Mouse (Mus musculus): ENCODE measurements around the gene Zfp688. TPM values are rescaled to one million over a fixed set of nuclear protein-coding genes. Genes with fewer than 3 reads are reported as not detected.

The Zfp688 gene
- polyA plus RNA-seq (2014; fragmentation: Illumina TruSeq; extraction: RNeasy Lipid Tissue Mini Kit (QIAGEN cat#74804)): 0.86 TPM

DNA sequence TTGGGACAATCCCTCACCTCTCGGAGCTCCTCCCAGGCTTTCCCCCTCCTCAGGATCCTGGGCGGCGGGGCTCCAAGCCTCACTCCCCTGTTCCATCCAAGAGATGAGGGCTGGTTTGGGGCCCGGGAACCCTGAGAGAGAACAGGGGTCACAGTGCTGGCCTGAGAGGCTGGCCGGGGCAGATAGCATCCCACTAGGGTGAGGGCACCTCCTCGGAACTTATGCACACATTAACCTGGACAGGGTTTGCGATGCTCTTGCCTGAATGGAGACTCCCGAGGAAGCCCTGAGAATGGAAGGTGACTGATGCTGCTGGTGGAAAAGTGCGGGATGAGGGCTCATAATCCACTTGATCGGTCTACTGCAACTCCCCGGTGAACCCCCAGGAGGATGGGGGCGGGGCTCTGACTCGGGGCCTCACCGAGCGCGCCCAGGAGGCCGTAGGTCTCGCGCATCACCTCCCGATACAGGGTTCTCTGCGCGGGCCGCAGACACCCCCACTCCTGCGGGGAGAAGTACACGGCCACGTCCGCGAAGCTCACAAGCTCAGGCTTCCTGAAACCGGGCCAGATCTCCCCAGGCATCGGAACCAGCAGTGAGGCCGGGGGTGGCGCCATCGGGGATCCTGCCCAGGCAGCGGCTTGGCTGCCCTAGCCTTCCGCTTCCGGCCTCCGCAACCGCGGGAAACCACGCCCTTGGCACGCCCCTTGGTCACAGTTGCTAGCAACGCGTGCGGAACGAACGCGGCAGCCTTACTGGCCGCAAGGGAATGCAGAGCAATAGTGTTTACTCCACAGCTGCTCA is at the start of gene Zfp688:
Gene Zfp688 (minus strand): TSS at position 681 of the 804 bp plus-strand sequence.

DNA sequence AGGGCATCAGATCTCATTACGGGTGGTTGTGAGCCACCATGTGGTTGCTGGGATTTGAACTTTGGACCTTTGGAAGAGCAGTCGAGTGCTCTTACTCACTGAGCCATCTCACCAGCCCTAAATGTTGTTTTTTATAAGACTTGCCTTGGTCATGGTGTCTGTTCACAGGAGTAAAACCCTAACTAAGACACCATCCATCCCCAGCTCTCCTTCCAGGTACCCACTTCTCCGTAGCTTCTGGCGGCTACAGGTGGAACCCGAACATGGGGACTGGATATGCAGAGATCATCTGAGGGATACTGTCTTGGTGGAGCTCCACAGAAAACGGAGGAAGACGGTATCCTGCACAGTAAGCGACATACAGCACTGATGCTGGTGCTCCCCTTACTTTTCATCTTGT is 37.4 kb upstream of the Zfp688 start, which contains the start of gene Prr14:
Gene Prr14 (plus strand): TSS at position 301 of the 400 bp plus-strand sequence.

DNA sequence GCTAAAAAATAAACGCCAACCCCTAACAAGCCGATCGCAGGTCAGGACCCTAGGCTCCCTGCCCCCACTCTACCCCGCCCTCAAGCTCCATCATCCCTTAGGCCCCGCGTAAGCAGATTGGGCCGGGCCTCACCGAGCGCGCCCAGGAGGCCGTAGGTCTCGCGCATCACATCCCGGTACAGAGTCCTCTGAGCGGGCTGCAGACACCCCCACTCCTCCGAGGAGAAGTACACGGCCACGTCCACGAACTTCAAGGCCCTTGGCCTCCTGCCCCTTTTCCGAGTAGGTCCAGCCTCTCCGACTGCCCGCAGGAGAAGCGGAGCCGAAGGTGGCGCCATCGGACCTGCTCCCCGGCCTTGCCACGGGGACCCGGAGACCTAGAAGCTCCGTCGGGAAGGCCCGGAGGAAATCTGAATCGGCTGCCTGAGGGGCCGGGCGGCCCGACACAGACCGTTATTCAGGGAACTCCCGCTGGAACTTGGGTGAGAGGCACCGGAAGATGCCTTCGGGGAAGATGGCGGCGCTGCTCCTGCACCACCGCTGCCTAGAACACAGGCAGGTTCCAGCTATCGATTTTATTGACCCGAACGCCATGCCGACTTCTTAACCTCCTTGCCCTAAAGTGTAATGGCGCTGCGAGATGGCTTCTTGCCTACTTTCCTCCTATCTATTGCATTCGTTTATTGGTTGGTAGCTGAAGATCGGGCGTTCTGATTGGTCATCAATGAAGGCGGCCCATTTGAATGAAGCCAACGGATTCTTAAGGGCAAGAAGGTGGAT is 26.8 kb upstream of the Zfp688 start, which contains the start of gene Zfp689:
Gene Zfp689 (minus strand): TSS at position 638 of the 780 bp plus-strand sequence.

DNA sequence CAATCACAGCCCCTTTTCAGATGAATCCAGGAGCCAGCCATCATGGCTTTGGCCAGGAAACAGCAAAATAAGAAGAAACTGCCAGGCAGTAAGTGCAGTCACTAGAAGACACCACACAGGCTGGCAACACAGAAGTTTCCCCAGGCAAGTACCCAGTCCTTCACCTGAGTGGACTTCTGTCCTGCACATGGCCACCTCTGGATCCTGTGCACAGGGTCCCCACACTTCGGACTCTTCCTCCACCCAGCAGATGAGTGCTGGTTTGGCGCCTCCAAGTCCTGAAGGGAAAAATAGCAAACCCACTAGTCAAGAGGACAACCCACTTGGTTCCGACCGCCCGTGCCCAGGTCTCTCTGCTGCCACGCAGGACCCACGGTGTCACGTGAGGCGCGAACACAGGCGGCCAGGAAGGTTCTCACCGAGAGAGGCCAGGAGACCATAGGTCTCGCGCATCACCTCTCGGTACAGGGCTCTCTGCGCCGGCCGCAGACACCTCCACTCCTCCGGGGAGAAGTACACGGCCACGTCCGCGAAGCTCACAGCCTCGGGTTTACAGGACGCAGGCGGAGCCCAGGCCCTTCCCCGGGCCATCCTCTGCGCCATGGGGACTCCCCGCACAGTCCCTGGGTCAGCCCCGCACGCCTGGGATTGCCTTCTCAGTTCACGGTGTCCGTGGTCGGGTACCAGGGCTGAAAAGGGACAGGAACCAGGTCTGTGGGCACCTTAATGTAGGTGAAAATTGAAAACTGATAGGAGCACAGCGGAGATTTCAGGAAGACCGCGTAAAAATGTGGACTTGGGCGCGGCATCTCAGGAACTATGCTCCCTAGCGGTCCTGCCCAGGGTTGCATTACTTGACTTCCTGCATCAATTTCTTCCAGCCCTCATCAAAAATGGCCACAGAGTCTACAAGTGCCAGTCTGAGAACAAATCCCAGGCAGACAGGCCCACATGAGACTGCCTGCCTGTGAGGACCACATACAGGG is 15.6 kb downstream of the Zfp688 start, which contains the start of gene Zfp764:
Gene Zfp764 (minus strand): TSS at position 821 of the 986 bp plus-strand sequence.

DNA sequence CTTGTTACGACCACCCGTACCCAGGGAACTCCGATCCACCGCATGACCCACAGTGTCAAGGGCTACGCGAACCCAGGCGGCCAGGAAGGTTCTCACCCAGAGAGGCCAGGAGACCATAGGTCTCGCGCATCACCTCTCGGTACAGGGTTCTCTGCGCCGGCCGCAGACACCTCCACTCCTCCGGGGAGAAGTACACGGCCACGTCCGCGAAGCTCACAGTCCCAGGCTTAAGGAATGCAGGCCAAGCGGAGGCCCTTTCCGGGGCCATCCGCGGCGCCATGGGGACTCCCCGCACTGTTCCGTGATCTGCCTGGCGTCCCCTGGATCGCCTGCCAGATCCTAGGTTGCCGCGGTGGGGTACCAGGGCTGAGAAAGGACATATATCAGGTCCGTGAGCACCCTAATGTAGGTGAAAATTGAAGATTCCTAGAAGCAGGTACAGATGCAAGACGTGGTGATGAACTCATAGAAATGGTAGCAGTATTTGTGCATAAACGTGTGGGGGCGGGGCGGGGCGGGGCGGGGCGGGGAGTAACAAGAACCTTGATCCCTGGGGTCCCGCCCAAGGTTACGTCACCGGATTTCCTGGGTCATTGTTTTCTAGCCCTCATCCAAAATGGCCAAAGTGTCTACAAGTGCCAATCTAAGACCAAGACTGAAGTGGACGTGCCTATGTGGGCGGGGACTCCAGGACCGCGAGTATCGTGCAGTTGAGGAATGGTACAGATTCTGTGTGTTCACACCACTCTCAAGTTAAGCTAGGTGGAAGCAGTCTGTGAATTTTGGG is 28.5 kb downstream of the Zfp688 start, which contains the start of gene E430018J23Rik:
Gene E430018J23Rik (minus strand): TSS at position 473 of the 787 bp plus-strand sequence.

DNA sequence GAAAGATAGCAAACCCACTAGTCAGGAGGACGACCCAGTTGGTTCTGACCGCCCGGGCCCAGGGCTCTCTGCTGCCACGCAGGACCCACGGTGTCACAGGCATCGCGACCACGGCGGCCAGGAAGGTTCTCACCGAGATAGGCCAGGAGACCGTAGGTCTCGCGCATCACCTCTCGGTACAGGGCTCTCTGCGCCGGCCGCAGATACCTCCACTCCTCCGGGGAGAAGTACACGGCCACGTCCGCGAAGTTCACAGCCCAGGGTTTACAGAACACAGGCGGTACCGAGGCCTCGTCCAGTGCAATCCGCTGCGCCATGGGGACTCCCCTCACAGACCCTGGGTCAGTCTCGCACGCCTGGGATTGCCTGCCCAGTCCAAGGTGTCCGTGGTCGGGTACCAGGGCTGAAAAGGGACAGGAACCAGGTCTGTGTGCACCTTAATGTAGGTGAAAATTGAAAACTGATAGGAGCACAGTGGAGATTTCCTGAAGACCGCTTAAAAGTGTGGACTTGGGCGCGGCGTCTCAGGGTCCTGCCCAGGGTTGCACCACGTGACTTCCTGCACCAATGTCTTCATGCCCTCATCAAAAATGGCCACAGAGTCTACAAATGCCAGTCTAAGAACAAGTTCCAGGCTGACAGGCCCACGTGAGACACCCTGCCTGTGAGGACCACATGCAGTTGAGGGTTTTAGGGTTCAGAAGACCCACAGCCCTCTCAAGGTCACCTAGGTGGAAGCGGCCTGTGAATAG is 35.1 kb downstream of the Zfp688 start, which contains the start of gene 9130019O22Rik:
Gene 9130019O22Rik (minus strand): TSS at position 526 of the 752 bp plus-strand sequence.

DNA sequence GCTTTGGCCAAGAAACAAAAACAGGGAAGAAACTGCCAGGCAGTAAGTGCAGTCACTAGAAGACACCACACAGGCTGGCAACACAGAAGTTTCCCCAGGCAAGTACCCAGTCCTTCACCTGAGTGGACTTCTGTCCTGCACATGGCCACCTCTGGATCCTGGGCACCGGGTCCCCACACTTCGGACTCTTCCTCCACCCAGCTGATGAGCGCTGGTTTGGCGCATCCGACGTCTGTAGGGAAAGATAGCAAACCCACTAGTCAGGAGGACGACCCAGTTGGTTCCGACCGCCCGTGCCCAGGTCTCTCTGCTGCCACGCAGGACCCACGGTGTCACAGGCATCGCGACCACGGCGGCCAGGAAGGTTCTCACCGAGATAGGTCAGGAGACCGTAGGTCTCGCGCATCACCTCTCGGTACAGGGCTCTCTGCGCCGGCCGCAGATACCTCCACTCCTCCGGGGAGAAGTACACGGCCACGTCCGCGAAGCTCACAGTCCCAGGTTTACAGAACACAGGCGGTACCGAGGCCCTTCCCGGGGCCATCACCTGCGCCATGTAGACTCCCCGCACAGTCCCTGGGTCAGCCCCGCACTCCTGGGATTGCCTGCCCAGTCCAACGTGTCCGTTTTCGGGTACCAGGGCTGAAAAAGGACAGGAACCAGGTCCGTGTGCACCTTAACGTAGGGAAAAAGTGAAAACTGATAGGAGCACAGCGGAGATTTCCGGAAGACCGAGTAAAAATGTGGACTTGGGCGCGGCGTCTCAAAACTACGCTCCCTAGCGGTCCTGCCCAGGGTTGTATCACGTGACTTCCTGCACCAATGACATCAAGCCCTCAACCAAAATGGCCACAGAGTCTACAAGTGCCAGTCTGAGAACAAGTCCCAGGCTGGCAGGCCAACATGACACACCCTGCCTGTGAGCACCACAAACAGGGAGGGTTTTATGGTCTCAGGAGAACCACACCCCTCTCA is 46.3 kb downstream of the Zfp688 start, which contains the start of gene Zfp747:
Gene Zfp747 (minus strand): TSS at position 780 of the 975 bp plus-strand sequence.

Other genes starting within 250 kb of the Zfp688 start
- gene Cd2bp2, start 226.0 kb downstream of the Zfp688 start, polyA plus RNA-seq (2014; fragmentation: Illumina TruSeq; extraction: RNeasy Lipid Tissue Mini Kit (QIAGEN cat#74804)): 13.1 TPM
- gene Tbc1d10b, start 213.6 kb downstream of the Zfp688 start, polyA plus RNA-seq (2014; fragmentation: Illumina TruSeq; extraction: RNeasy Lipid Tissue Mini Kit (QIAGEN cat#74804)): 3.0 TPM
- gene Mylpf, start 213.2 kb downstream of the Zfp688 start, polyA plus RNA-seq (2014; fragmentation: Illumina TruSeq; extraction: RNeasy Lipid Tissue Mini Kit (QIAGEN cat#74804)): not detected
- 3.2 TPM for gene Zfp553, start 189.0 kb downstream of the Zfp688 start, polyA plus RNA-seq (2014; fragmentation: Illumina TruSeq; extraction: RNeasy Lipid Tissue Mini Kit (QIAGEN cat#74804))
- gene Sept1, start 188.9 kb downstream of the Zfp688 start, polyA plus RNA-seq (2014; fragmentation: Illumina TruSeq; extraction: RNeasy Lipid Tissue Mini Kit (QIAGEN cat#74804)): 1.4 TPM
- gene Zfp771, start 177.8 kb downstream of the Zfp688 start, polyA plus RNA-seq (2014; fragmentation: Illumina TruSeq; extraction: RNeasy Lipid Tissue Mini Kit (QIAGEN cat#74804)): not detected
- not detected for gene Dctpp1, start 161.4 kb downstream of the Zfp688 start, polyA plus RNA-seq (2014; fragmentation: Illumina TruSeq; extraction: RNeasy Lipid Tissue Mini Kit (QIAGEN cat#74804))
- 23.0 TPM for gene Sephs2, start 148.0 kb downstream of the Zfp688 start, polyA plus RNA-seq (2014; fragmentation: Illumina TruSeq; extraction: RNeasy Lipid Tissue Mini Kit (QIAGEN cat#74804))
- 0.68 TPM for gene Itgal, start 125.8 kb downstream of the Zfp688 start, polyA plus RNA-seq (2014; fragmentation: Illumina TruSeq; extraction: RNeasy Lipid Tissue Mini Kit (QIAGEN cat#74804))
- 3.3 TPM for gene Zfp768, start 76.5 kb downstream of the Zfp688 start, polyA plus RNA-seq (2014; fragmentation: Illumina TruSeq; extraction: RNeasy Lipid Tissue Mini Kit (QIAGEN cat#74804))
- 3.6 TPM for gene Zfp747, start 46.0 kb downstream of the Zfp688 start, polyA plus RNA-seq (2014; fragmentation: Illumina TruSeq; extraction: RNeasy Lipid Tissue Mini Kit (QIAGEN cat#74804))
- gene 9130019O22Rik, start 34.9 kb downstream of the Zfp688 start, polyA plus RNA-seq (2014; fragmentation: Illumina TruSeq; extraction: RNeasy Lipid Tissue Mini Kit (QIAGEN cat#74804)): 2.4 TPM
- 1.1 TPM for gene E430018J23Rik, start 28.4 kb downstream of the Zfp688 start, polyA plus RNA-seq (2014; fragmentation: Illumina TruSeq; extraction: RNeasy Lipid Tissue Mini Kit (QIAGEN cat#74804))
- 4.1 TPM for gene Zfp764, start 15.2 kb downstream of the Zfp688 start, polyA plus RNA-seq (2014; fragmentation: Illumina TruSeq; extraction: RNeasy Lipid Tissue Mini Kit (QIAGEN cat#74804))
- 3.1 TPM for gene Zfp689, start 27.1 kb upstream of the Zfp688 start, polyA plus RNA-seq (2014; fragmentation: Illumina TruSeq; extraction: RNeasy Lipid Tissue Mini Kit (QIAGEN cat#74804))
- 18.0 TPM for gene Prr14, start 37.5 kb upstream of the Zfp688 start, polyA plus RNA-seq (2014; fragmentation: Illumina TruSeq; extraction: RNeasy Lipid Tissue Mini Kit (QIAGEN cat#74804))
- gene Fbrs, start 57.1 kb upstream of the Zfp688 start, polyA plus RNA-seq (2014; fragmentation: Illumina TruSeq; extraction: RNeasy Lipid Tissue Mini Kit (QIAGEN cat#74804)): 7.7 TPM
- gene Srcap, start 89.9 kb upstream of the Zfp688 start, polyA plus RNA-seq (2014; fragmentation: Illumina TruSeq; extraction: RNeasy Lipid Tissue Mini Kit (QIAGEN cat#74804)): 11.4 TPM
- gene Gm42715, start 97.5 kb upstream of the Zfp688 start, polyA plus RNA-seq (2014; fragmentation: Illumina TruSeq; extraction: RNeasy Lipid Tissue Mini Kit (QIAGEN cat#74804)): 6.7 TPM
- gene Tmem265, start 139.3 kb upstream of the Zfp688 start, polyA plus RNA-seq (2014; fragmentation: Illumina TruSeq; extraction: RNeasy Lipid Tissue Mini Kit (QIAGEN cat#74804)): not detected
- gene Phkg2, start 151.3 kb upstream of the Zfp688 start, polyA plus RNA-seq (2014; fragmentation: Illumina TruSeq; extraction: RNeasy Lipid Tissue Mini Kit (QIAGEN cat#74804)): 7.7 TPM
- not detected for gene Ccdc189, start 166.5 kb upstream of the Zfp688 start, polyA plus RNA-seq (2014; fragmentation: Illumina TruSeq; extraction: RNeasy Lipid Tissue Mini Kit (QIAGEN cat#74804))
- 2.9 TPM for gene Rnf40, start 166.7 kb upstream of the Zfp688 start, polyA plus RNA-seq (2014; fragmentation: Illumina TruSeq; extraction: RNeasy Lipid Tissue Mini Kit (QIAGEN cat#74804))
- 11.5 TPM for gene Zfp629, start 193.7 kb upstream of the Zfp688 start, polyA plus RNA-seq (2014; fragmentation: Illumina TruSeq; extraction: RNeasy Lipid Tissue Mini Kit (QIAGEN cat#74804))